ENCODE assay signal across 20 mouse cellular contexts in genomic region chr13:58017298-58017697, GRCm38 (mm10).
DNase-seq lines count a peak whose midpoint lies in the region; ATAC-seq and TF ChIP-seq lines count a peak whose summit lies in the region.
"Had no signal": no experiment of that assay in that cellular context is flagged by ENCODE, and none has a peak within 500 bp of the region (broad histone marks: within the 10 kb centered on the region; RNA-seq: fewer than 3 reads in every experiment).

No protein-coding gene starts in this region.

- H3K4me1 ChIP-seq in forebrain, postnatal 0 days (ENCODE audit: insufficient read depth), result no peaks in the 10 kb centered on the region
- H3K4me1 ChIP-seq in forebrain, embryonic 15.5 days, result no peaks in the 10 kb centered on the region
- H3K4me1 ChIP-seq in intestine, postnatal 0 days (replicated peaks; ENCODE audit: control insufficient read depth, insufficient read depth, low read length), result no peaks in the 10 kb centered on the region
- no peaks in the 10 kb centered on the region for H3K4me1 ChIP-seq in intestine, embryonic 15.5 days (replicated peaks)
- H3K4me1 ChIP-seq in lung, embryonic 14.5 days (ENCODE audit: insufficient read depth), result no peaks in the 10 kb centered on the region
- H3K4me1 ChIP-seq: embryonic facial prominence, embryonic 13.5 days; forebrain, embryonic 12.5 days; hindbrain, embryonic 10.5 days; hindbrain, embryonic 15.5 days had no signal

- no peaks in the 10 kb centered on the region for H3K27me3 ChIP-seq in forebrain, postnatal 0 days (ENCODE audit: insufficient read depth, low read length)
- H3K27me3 ChIP-seq in forebrain, embryonic 15.5 days, result no peaks in the 10 kb centered on the region
- no peaks in the 10 kb centered on the region for H3K27me3 ChIP-seq in intestine, postnatal 0 days (replicated peaks; ENCODE audit: control insufficient read depth, insufficient read depth, low read length)
- H3K27me3 ChIP-seq in intestine, embryonic 15.5 days (replicated peaks), result no peaks in the 10 kb centered on the region
- H3K27me3 ChIP-seq in lung, embryonic 14.5 days (ENCODE audit: insufficient read depth, low read length), result no peaks in the 10 kb centered on the region
- H3K27me3 ChIP-seq: embryonic facial prominence, embryonic 13.5 days; forebrain, embryonic 12.5 days; hindbrain, embryonic 15.5 days had no signal

- H3K27ac ChIP-seq in forebrain, postnatal 0 days (ENCODE audit: low read depth, low read length), result no peak overlapping the region
- no peak overlapping the region for H3K27ac ChIP-seq in forebrain, embryonic 15.5 days (replicated peaks)
- no peak overlapping the region for H3K27ac ChIP-seq in intestine, postnatal 0 days (ENCODE audit: low read depth, low read length)
- H3K27ac ChIP-seq in intestine, embryonic 15.5 days, result no peak overlapping the region
- H3K27ac ChIP-seq in lung, embryonic 14.5 days (ENCODE audit: low read depth), result no peak overlapping the region
- H3K27ac ChIP-seq: embryonic facial prominence, embryonic 13.5 days; forebrain, embryonic 12.5 days; gastrocnemius, adult 2 months; hindbrain, embryonic 10.5 days; hindbrain, embryonic 15.5 days had no signal

- no peak overlapping the region for H3K9ac ChIP-seq in forebrain, postnatal 0 days
- no peak overlapping the region for H3K9ac ChIP-seq in forebrain, embryonic 15.5 days (replicated peaks)
- H3K9ac ChIP-seq in intestine, postnatal 0 days (ENCODE audit: low read depth, low read length), result no peak overlapping the region
- H3K9ac ChIP-seq in intestine, embryonic 15.5 days, result no peak overlapping the region
- no peak overlapping the region for H3K9ac ChIP-seq in lung, embryonic 14.5 days
- H3K9ac ChIP-seq: embryonic facial prominence, embryonic 13.5 days; forebrain, embryonic 12.5 days; hindbrain, embryonic 15.5 days had no signal

- peaks cover 9% of the 10 kb centered on the region; the same call in 1 of the 2 replicates for H3K36me3 ChIP-seq in forebrain, postnatal 0 days (ENCODE audit: insufficient read depth)
- no peaks in the 10 kb centered on the region for H3K36me3 ChIP-seq in forebrain, embryonic 15.5 days
- H3K36me3 ChIP-seq in intestine, postnatal 0 days (ENCODE audit: control insufficient read depth, insufficient read depth), result no peaks in the 10 kb centered on the region
- no peaks in the 10 kb centered on the region; the same call in 1 of the 2 replicates for H3K36me3 ChIP-seq in intestine, embryonic 15.5 days
- peaks cover 7% of the 10 kb centered on the region; the same call in 1 of the 2 replicates for H3K36me3 ChIP-seq in lung, embryonic 14.5 days (ENCODE audit: insufficient read depth)
- H3K36me3 ChIP-seq: forebrain, embryonic 12.5 days; hindbrain, embryonic 10.5 days had no signal

- 68% methylated on average over 6 of the region's 6 CpGs for WGBS in forebrain, postnatal 0 days
- WGBS in forebrain, embryonic 15.5 days, result 78% methylated on average over 6 of the region's 6 CpGs
- WGBS in intestine, postnatal 0 days, result 70% methylated on average over 6 of the region's 6 CpGs
- 70% methylated on average over 6 of the region's 6 CpGs for WGBS in intestine, embryonic 15.5 days
- WGBS in lung, embryonic 14.5 days, result 55% methylated on average over 6 of the region's 6 CpGs

- no peaks in the 10 kb centered on the region for H3K9me3 ChIP-seq in forebrain, postnatal 0 days (ENCODE audit: low read length)
- H3K9me3 ChIP-seq in forebrain, embryonic 15.5 days, result no peaks in the 10 kb centered on the region
- no peaks in the 10 kb centered on the region for H3K9me3 ChIP-seq in intestine, postnatal 0 days (ENCODE audit: control insufficient read depth)
- no peaks in the 10 kb centered on the region for H3K9me3 ChIP-seq in intestine, embryonic 15.5 days
- no peaks in the 10 kb centered on the region for H3K9me3 ChIP-seq in lung, embryonic 14.5 days (ENCODE audit: low read depth, low read length)
- H3K9me3 ChIP-seq: embryonic facial prominence, embryonic 13.5 days; forebrain, embryonic 12.5 days; hindbrain, embryonic 10.5 days; hindbrain, embryonic 15.5 days had no signal

- 0 out of 2 replicates have a peak, but pooled peaks have one; percentile 24 for TF ChIP-seq CTCF in forebrain, postnatal 0 days (IDR thresholded peaks at IDR 0.05; ENCODE audit: low read depth)
- peak; percentile 46 for TF ChIP-seq CTCF in intestine, postnatal 0 days (IDR thresholded peaks at IDR 0.05; ENCODE audit: low read depth)
- TF ChIP-seq CTCF in lung, embryonic 14.5 days (IDR thresholded peaks at IDR 0.05; ENCODE audit: low read depth), result peak; percentile 32

- no peak overlapping the region for H3K4me2 ChIP-seq in forebrain, postnatal 0 days (ENCODE audit: low read depth)
- no peak overlapping the region for H3K4me2 ChIP-seq in forebrain, embryonic 15.5 days (replicated peaks)
- H3K4me2 ChIP-seq in intestine, postnatal 0 days (replicated peaks; ENCODE audit: low read depth), result no peak overlapping the region
- H3K4me2 ChIP-seq in intestine, embryonic 15.5 days (replicated peaks), result no peak overlapping the region
- H3K4me2 ChIP-seq in lung, embryonic 14.5 days, result no peak overlapping the region
- H3K4me2 ChIP-seq: embryonic facial prominence, embryonic 13.5 days; forebrain, embryonic 12.5 days; hindbrain, embryonic 15.5 days had no signal

- ATAC-seq in forebrain, postnatal 0 days, result peak; percentile 16; the same call in 1 of the 2 replicates
- no peak for ATAC-seq in forebrain, embryonic 15.5 days (replicated peaks)
- ATAC-seq in intestine, postnatal 0 days, result no peak
- no peak for ATAC-seq in intestine, embryonic 15.5 days
- peak; percentile 71; the same call in 1 of the 2 replicates for ATAC-seq in lung, embryonic 14.5 days (ENCODE audit: insufficient read depth)
- ATAC-seq: activated CD4-positive, CD25-positive, alpha-beta regulatory T cell, adult 4 months; Patski had no signal

- DNase-seq in forebrain, postnatal 0 days, result no peak
- peak; percentile 63 for DNase-seq in lung, embryonic 14.5 days
- DNase-seq in lung, adult 18-20 months, result no peak
- DNase-seq in 416B (ENCODE audit: low read depth), result peak; percentile 14
- DNase-seq: adrenal gland, postnatal 14 days; cerebellum, adult 11-12 months; cerebellum, adult 9-10 months; cerebellum, postnatal 36 days; gastrocnemius, adult 2 months; gastrocnemius, postnatal 25 days; heart, postnatal 14 days had no signal

- no peak overlapping the region for H3K4me3 ChIP-seq in forebrain, postnatal 0 days (ENCODE audit: low read depth, low read length)
- no peak overlapping the region for H3K4me3 ChIP-seq in forebrain, embryonic 15.5 days
- H3K4me3 ChIP-seq in intestine, postnatal 0 days (ENCODE audit: low read depth, low read length), result no peak overlapping the region
- H3K4me3 ChIP-seq in intestine, embryonic 15.5 days (replicated peaks), result no peak overlapping the region
- H3K4me3 ChIP-seq in lung, embryonic 14.5 days (ENCODE audit: low read depth, low read length), result no peak overlapping the region
- H3K4me3 ChIP-seq: embryonic facial prominence, embryonic 13.5 days; forebrain, embryonic 12.5 days; gastrocnemius, adult 2 months; hindbrain, embryonic 10.5 days; hindbrain, embryonic 15.5 days had no signal

Comparison
In these comparisons a context has a peak if more than half of its experiments do, and no peak if none do; other contexts are left out.
1. ATAC-seq: peak in forebrain, postnatal 0 days (single experiment) and lung, embryonic 14.5 days (single experiment); none in forebrain, embryonic 15.5 days (single experiment), intestine, postnatal 0 days (single experiment) and intestine, embryonic 15.5 days (single experiment).
2. DNase-seq: peak in lung, embryonic 14.5 days (single experiment) and 416B (single experiment); none in forebrain, postnatal 0 days (single experiment) and lung, adult 18-20 months (0 of 2).
3. Peak in every context shown above with its lines, with median percentiles within 50 percentile points of each other: CTCF ChIP-seq.